Mouse (Mus musculus) bone marrow, adult 2 months (tissue): ENCODE measurements around the gene 1700017B05Rik. TPM values are rescaled to one million over a fixed set of nuclear protein-coding genes. Genes with fewer than 3 reads are reported as not detected.
A peak's percentile ranks its signal among the peaks of the same experiment; 100 is the strongest.

Experiments
- H3K27ac ChIP-seq: fragments of 200-500 bp; 2 replicates; pipeline ENCODE4 v1.5.1; 2012; ENCODE audit warnings: low read depth, mild to moderate bottlenecking, control low read depth, inconsistent platforms, low read length; ENCODE audit not compliant: control insufficient read depth, poor library complexity, insufficient read depth
- H3K4me1 ChIP-seq: fragments of 200-500 bp; 2 replicates; pipeline ENCODE4 v1.6.1; 2011; ENCODE audit warnings: low read length; ENCODE audit not compliant: control insufficient read depth, insufficient read depth
- H3K4me3 ChIP-seq: fragments of 200-500 bp; replicated peaks from 2 replicates; pipeline ENCODE3; 2011; ENCODE audit warnings: mild to moderate bottlenecking, low read depth, low read length, control low read depth; ENCODE audit not compliant: control insufficient read depth
- CTCF ChIP-seq: fragments of 200-500 bp; IDR thresholded peaks from 2 replicates; pipeline ENCODE4 v1.5.1; 2011; ENCODE audit warnings: low read length, control low read depth; ENCODE audit not compliant: control insufficient read depth, insufficient read depth
- POLR2A ChIP-seq: fragments of 200-500 bp; IDR thresholded peaks from 2 replicates; pipeline ENCODE4 v1.6.1; 2011; ENCODE audit warnings: low read depth, mild to moderate bottlenecking, control low read depth, low read length, borderline replicate concordance; ENCODE audit not compliant: control insufficient read depth
- WGBS: fragments of 180-500 bp; shearing (Covaris S2); methylation state at CpG from one replicate; pipeline ENCODE4 v1.1.7; 2018; 5-methylcytosine and 5-hydroxymethylcytosine counted together
- polyA plus RNA-seq: library from polyadenylated mRNA; stranded (reverse); fragments of >200 nt; gene quantifications from 2 replicates; pipeline ENCODE4 v1.2.4, GENCODE M21; 2011; ENCODE audit warnings: low replicate concordance; ENCODE audit not compliant: missing spikeins, insufficient read depth, insufficient read length

The 1700017B05Rik gene
- polyA plus RNA-seq, 1 experiment, result 34.4 TPM

DNA sequence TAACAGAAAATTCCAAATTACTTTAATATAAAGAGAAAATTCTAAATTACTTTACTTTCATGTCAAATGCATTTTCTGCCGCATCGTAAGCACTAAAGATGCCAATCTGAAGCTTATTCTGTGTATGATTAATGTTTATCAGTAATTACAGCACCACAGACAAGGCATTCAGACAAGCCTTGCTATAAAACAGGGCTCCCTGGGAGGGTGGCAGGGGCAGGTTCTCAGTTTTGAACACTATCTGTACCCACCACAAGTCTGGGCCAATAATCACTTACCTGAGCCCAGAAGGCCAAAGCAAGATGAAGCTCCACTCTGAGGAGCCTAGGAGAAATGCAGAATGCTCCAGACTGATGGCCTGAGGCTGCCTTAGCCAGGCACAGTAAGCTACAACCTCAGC lies 35.5 kb upstream of the 1700017B05Rik start:
- Histone ChIP-seq H3K27ac (peak overlapping the region; percentile 11), H3K4me1 (peaks cover 5% of the 10 kb centered on the region), H3K4me3 (peak overlapping the region; percentile 25)
- TF ChIP-seq CTCF (no peak), POLR2A (no peak)
- 67% methylated on average over 2 of the region's 2 CpGs for WGBS

DNA sequence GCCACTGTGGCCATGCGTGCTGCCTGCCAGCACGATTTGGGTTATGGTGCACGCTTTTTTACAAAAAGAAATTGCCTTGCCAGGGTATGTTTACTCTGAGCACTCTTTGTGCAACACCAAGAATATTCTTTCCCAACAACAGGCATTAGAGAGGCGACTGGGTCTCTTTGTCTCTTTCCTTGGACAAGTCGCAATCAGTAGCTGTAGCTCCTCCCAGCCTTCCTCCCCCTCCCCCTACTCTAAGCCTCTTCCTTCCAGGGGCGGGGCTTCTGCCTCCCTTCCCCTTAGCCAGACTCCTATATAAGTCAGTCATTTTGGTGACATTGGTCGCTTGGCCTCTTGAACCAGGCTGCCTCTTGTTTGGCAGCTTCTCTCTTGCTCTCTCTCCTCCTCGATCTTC lies 33.9 kb upstream of the 1700017B05Rik start:
- WGBS, result 73% methylated on average over 8 of the region's 8 CpGs
- H3K4me1 ChIP-seq, result peaks cover 2% of the 10 kb centered on the region
- no peak overlapping the region for H3K27ac ChIP-seq
- no peak for TF ChIP-seq CTCF
- TF ChIP-seq POLR2A, result no peak
- no peak overlapping the region for H3K4me3 ChIP-seq

DNA sequence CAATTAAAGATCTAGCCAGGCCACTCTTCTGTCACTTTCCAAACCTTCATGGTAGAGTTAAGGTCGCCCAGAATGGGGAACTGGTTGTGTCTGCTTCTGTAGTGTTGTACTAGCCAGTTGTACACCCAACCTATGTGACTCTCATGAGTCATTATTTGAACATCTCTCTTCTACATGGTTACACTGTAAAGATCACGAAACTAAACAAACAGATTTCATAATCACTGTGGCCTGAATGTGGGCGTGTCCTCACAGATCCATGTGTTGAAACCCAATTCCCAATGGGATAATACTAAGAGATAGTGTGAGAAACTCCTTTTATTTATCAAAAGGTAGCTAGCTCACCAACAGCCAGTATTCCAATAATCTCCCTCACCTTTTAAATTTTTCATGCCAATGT lies 33.3 kb upstream of the 1700017B05Rik start:
- Histone ChIP-seq H3K4me1 (no peaks in the 10 kb centered on the region; the same call in 1 of the 2 replicates), H3K27ac (no peak overlapping the region), H3K4me3 (no peak overlapping the region)
- no peak for TF ChIP-seq CTCF
- no peak for TF ChIP-seq POLR2A
- 50% methylated on average over 3 of the region's 3 CpGs for WGBS

DNA sequence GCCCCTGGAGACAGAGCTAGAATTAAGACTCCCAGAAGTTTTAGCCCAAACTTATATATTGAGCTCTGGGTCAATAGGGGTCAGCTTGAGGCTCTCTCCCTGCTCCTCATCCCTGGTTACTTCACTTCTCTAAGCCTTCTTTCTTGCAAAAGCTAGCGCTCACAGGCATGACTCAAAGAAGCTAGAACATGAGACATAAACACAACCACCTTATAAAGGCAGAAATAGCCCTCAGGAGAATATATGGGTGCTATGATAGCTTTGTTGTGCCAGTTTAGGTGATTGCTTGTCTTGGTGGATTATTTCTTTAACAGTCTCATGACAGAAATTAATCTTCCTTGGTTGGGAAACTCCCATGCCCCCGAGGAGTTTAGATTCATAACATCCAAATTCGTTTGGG lies 32.5 kb upstream of the 1700017B05Rik start:
- Histone ChIP-seq H3K4me3 (no peak overlapping the region), H3K4me1 (no peaks in the 10 kb centered on the region; the same call in 1 of the 2 replicates), H3K27ac (no peak overlapping the region)
- TF ChIP-seq POLR2A, result no peak
- no peak for TF ChIP-seq CTCF
- WGBS, result 64% methylated on average over 3 of the region's 3 CpGs

GRCm38 (mm10) chr9:57287183-57287582 lies 24.8 kb upstream of the 1700017B05Rik start:
- H3K4me1 ChIP-seq, result no peaks in the 10 kb centered on the region; the same call in 1 of the 2 replicates
- H3K27ac ChIP-seq, result no peak overlapping the region
- H3K4me3 ChIP-seq, result no peak overlapping the region
- WGBS, result 87% methylated on average over 6 of the region's 6 CpGs
- no peak for TF ChIP-seq CTCF
- TF ChIP-seq POLR2A, result no peak

GRCm38 (mm10) chr9:57283311-57283710 lies 20.9 kb upstream of the 1700017B05Rik start:
- no peak overlapping the region for H3K4me3 ChIP-seq
- peaks cover 2% of the 10 kb centered on the region for H3K4me1 ChIP-seq
- 63% methylated on average over 4 of the region's 4 CpGs for WGBS
- H3K27ac ChIP-seq, result no peak overlapping the region
- TF ChIP-seq CTCF (no peak), POLR2A (no peak)

- no peak overlapping the region for H3K4me3 ChIP-seq
- TF ChIP-seq CTCF (no peak), POLR2A (no peak)
- H3K27ac ChIP-seq, result no peak overlapping the region
- 77% methylated on average over 3 of the region's 3 CpGs for WGBS
- H3K4me1 ChIP-seq, result peaks cover 2% of the 10 kb centered on the region
These were observed 20.3 kb upstream of the 1700017B05Rik start for GRCm38 (mm10) chr9:57282686-57283085.

- Histone ChIP-seq H3K4me1 (peaks cover 2% of the 10 kb centered on the region), H3K4me3 (no peak overlapping the region), H3K27ac (peak overlapping the region; percentile 44; the same call in 1 of the 2 replicates)
- WGBS, result 61% methylated on average over 20 of the region's 20 CpGs
- TF ChIP-seq CTCF, result no peak
- TF ChIP-seq POLR2A, result no peak
These were observed 19.1 kb upstream of the 1700017B05Rik start for GRCm38 (mm10) chr9:57281549-57281948.

DNA sequence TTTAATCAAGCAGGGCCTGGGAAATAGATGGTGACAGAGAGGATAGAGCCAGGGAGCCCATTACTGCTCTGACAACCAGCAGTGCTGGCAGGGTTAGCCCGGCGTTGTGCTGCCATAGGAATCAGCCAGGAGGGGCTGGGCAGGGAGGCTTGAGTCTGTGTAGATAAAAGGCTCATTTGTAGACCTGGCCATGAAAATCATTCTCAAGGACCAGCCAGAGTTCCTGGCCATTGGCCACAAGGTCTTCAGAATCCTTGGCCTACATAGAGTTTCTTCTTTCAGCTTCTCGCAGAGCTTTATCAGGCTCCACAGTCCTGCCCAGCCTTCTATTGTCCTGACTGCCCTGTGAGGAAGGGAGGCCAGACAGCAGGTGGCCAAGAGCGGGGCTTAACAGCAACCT lies 17.0 kb upstream of the 1700017B05Rik start:
- Histone ChIP-seq H3K4me3 (no peak overlapping the region), H3K27ac (no peak overlapping the region), H3K4me1 (peaks cover 3% of the 10 kb centered on the region)
- TF ChIP-seq POLR2A, result no peak
- no peak for TF ChIP-seq CTCF
- WGBS, result 82% methylated on average over 4 of the region's 4 CpGs
